Mouse (Mus musculus) lung, postnatal 0 days (tissue): ENCODE data around the gene Catsperd.

Experiments
- CTCF ChIP-seq: IDR thresholded peaks from 2 replicates; pipeline ENCODE4 v1.5.1; 2016; ENCODE audit warnings: antibody characterized with exemption, mild to moderate bottlenecking
- EP300 ChIP-seq: IDR thresholded peaks from 2 replicates; pipeline ENCODE4 v1.6.1; 2016; ENCODE audit warnings: antibody characterized with exemption, mild to moderate bottlenecking, control low read depth

- TF ChIP-seq CTCF = no peak
- TF ChIP-seq EP300 = no peak
Measured at GRCm38 (mm10) chr17:56626260-56626659, 1.7 kb upstream of the Catsperd start.
